Mouse (Mus musculus): ENCODE data around the gene Lce6a. TPM values are rescaled to one million over a fixed set of nuclear protein-coding genes. Genes with fewer than 3 reads are reported as not detected.

Lce6a gene
- total and polyA plus RNA-seq, 3 experiments, result not detected

DNA sequence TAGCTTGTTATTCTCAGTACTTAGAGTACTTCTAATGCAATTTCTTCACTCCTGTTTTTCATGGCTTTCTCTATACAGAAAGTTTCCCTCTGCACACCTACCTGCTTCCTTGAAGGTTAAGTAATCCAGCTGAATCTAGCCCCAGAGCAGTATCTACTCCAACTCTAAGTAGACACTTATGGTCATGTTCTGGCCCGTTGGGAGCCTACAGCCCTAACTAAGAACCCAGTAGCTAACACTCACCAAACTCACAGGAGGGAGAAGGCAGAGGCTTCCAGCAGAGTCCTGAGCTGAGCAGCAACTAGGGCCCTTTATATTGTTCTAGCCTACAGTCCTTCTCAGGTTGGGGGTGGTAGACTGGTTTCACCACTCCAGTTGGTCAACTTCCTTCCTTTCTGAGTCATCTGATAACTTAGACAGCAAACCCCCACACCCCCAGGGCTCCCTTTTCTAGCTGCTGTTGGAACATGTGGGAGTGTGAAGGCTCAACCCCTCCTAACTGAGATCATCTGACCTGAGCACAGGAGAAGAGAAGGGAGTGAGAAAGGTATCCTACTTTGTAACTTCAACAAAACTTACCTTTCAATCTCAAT, 47.9 kb downstream of the Lce6a start, which contains the start of gene Ivl:
TSS of gene Ivl (minus strand) at position 287 of the 593 bp plus-strand sequence.
- TF ChIP-seq GABPA (IDR thresholded peaks at IDR 0.05; ENCODE audit: low read depth, low read length) (no peak), BHLHE40 (IDR thresholded peaks at IDR 0.05; ENCODE audit: borderline replicate concordance, low read depth, low read length) (no peak), MYC (IDR thresholded peaks at IDR 0.05; ENCODE audit: low read depth, low read length) (no peak), USF1 (IDR thresholded peaks at IDR 0.05; ENCODE audit: low read depth, low read length) (no peak), MAFK (IDR thresholded peaks at IDR 0.05; ENCODE audit: borderline replicate concordance, low read depth, low read length) (no peak), SMC3 (IDR thresholded peaks at IDR 0.05; ENCODE audit: low read depth, low read length) (no peak), NRF1 (IDR thresholded peaks at IDR 0.05; ENCODE audit: insufficient read depth, low read depth, low read length, poor library complexity, severe bottlenecking) (no peak), GATA1 (IDR thresholded peaks at IDR 0.05; ENCODE audit: low read depth, low read length) (no peak), NELFE (IDR thresholded peaks at IDR 0.05; ENCODE audit: low read depth, low read length) (no peak), CHD2 (IDR thresholded peaks at IDR 0.05; ENCODE audit: low read length) (no peak), TBP (IDR thresholded peaks at IDR 0.05; ENCODE audit: low read depth, low read length) (no peak), ETS1 (IDR thresholded peaks at IDR 0.05; ENCODE audit: low read depth, low read length) (no peak), MXI1 (IDR thresholded peaks at IDR 0.05; ENCODE audit: low read depth, low read length) (no peak), POLR2AphosphoS2 (IDR thresholded peaks at IDR 0.05; ENCODE audit: low read length) (no peak), EP300 (IDR thresholded peaks at IDR 0.05; ENCODE audit: low read depth in 1 of 2, low read length in 2 of 2) (no peak)
- no peak within 1 kb of the TSS for H3K27ac ChIP-seq (ENCODE audit: control insufficient read depth, low read depth, low read length)
- H3K27me3 ChIP-seq (ENCODE audit: control insufficient read depth in 1 of 2, insufficient read depth in 2 of 2, low read length in 2 of 2), result no peaks in the 10 kb centered on the region
- no peak within 1 kb of the TSS for H3K9ac ChIP-seq (ENCODE audit: control insufficient read depth, low read depth, low read length, poor library complexity, severe bottlenecking)
- no peaks in the 10 kb centered on the region for H3K9me3 ChIP-seq (replicated peaks; ENCODE audit: insufficient read depth, low read length)
- H3K36me3 ChIP-seq (ENCODE audit: control insufficient read depth in 1 of 2, insufficient read depth in 2 of 2, low read length in 2 of 2), result no peaks in the 10 kb centered on the region
- H3K4me3 ChIP-seq (ENCODE audit: control insufficient read depth in 1 of 2, insufficient read depth in 1 of 2, low read depth in 2 of 2, low read length in 2 of 2), result no peak within 1 kb of the TSS
- no peak for DNase-seq (ENCODE audit: low read depth, low spot score)
- H3K79me2 ChIP-seq (ENCODE audit: control insufficient read depth, insufficient read depth, low read length, poor library complexity), result no peaks in the 10 kb centered on the region
- no peaks in the 10 kb centered on the region for H3K4me1 ChIP-seq (ENCODE audit: control insufficient read depth in 1 of 2, insufficient read depth in 2 of 2, low read length in 2 of 2)

- H3K79me2 ChIP-seq (ENCODE audit: control insufficient read depth, insufficient read depth, low read length, poor library complexity), result no peaks in the 10 kb centered on the region
- no peaks in the 10 kb centered on the region for H3K4me1 ChIP-seq (ENCODE audit: control insufficient read depth in 1 of 2, insufficient read depth in 2 of 2, low read length in 2 of 2)
- no peaks in the 10 kb centered on the region for H3K9me3 ChIP-seq (replicated peaks; ENCODE audit: insufficient read depth, low read length)
- DNase-seq (ENCODE audit: low read depth, low spot score), result no peak
- no peaks in the 10 kb centered on the region for H3K36me3 ChIP-seq (ENCODE audit: control insufficient read depth in 1 of 2, insufficient read depth in 2 of 2, low read length in 2 of 2)
- no peak overlapping the region for H3K27ac ChIP-seq (ENCODE audit: control insufficient read depth, low read depth, low read length)
- H3K9ac ChIP-seq (ENCODE audit: control insufficient read depth, low read depth, low read length, poor library complexity, severe bottlenecking), result no peak overlapping the region
- H3K27me3 ChIP-seq (ENCODE audit: control insufficient read depth in 1 of 2, insufficient read depth in 2 of 2, low read length in 2 of 2), result no peaks in the 10 kb centered on the region
- no peak for TF ChIP-seq TAL1 (IDR thresholded peaks at IDR 0.05; ENCODE audit: low read length)
- no peak for TF ChIP-seq USF1 (IDR thresholded peaks at IDR 0.05; ENCODE audit: low read depth, low read length)
- no peak for TF ChIP-seq ETS1 (IDR thresholded peaks at IDR 0.05; ENCODE audit: low read depth, low read length)
- H3K4me3 ChIP-seq (ENCODE audit: control insufficient read depth in 1 of 2, insufficient read depth in 1 of 2, low read depth in 2 of 2, low read length in 2 of 2), result no peak overlapping the region
Observed at GRCm38 (mm10) chr3:92572514-92573155, 48.8 kb downstream of the Lce6a start.

Other genes starting within 250 kb of the Lce6a start
- not detected in 2 replicates for gene Sprr2h, start 236.0 kb downstream of the Lce6a start, total RNA-seq (2012; rRNA removed)
- gene Sprr2h, start 236.0 kb downstream of the Lce6a start, polyA plus RNA-seq (2012; ENCODE audit: insufficient read depth in 1 of 2, insufficient read length in 2 of 2, low read depth in 1 of 2, low replicate concordance in 2 of 2, missing spikeins in 1 of 2), result not detected
- not detected in 2 replicates for gene Sprr2i, start 213.7 kb downstream of the Lce6a start, total RNA-seq (2012; rRNA removed)
- gene Sprr2i, start 213.7 kb downstream of the Lce6a start, polyA plus RNA-seq (2012; ENCODE audit: insufficient read depth in 1 of 2, insufficient read length in 2 of 2, low read depth in 1 of 2, low replicate concordance in 2 of 2, missing spikeins in 1 of 2), result not detected
- gene Sprr2j-ps, start 203.6 kb downstream of the Lce6a start, total RNA-seq (2012; rRNA removed), result not detected in 2 replicates
- gene Sprr2j-ps, start 203.6 kb downstream of the Lce6a start, polyA plus RNA-seq (2012; ENCODE audit: insufficient read depth in 1 of 2, insufficient read length in 2 of 2, low read depth in 1 of 2, low replicate concordance in 2 of 2, missing spikeins in 1 of 2), result not detected
- gene Gm9774, start 192.2 kb downstream of the Lce6a start, total RNA-seq (2012; rRNA removed), result 17.4 and 26.0 TPM in 2 replicates
- 100 to 1,000 TPM; 107 to 140 TPM for gene Gm9774, start 192.2 kb downstream of the Lce6a start, polyA plus RNA-seq (2012; ENCODE audit: insufficient read depth in 1 of 2, insufficient read length in 2 of 2, low read depth in 1 of 2, low replicate concordance in 2 of 2, missing spikeins in 1 of 2)
- gene Sprr2k, start 189.1 kb downstream of the Lce6a start, total RNA-seq (2012; rRNA removed), result not detected in 2 replicates
- gene Sprr2k, start 189.1 kb downstream of the Lce6a start, polyA plus RNA-seq (2012; ENCODE audit: insufficient read depth in 1 of 2, insufficient read length in 2 of 2, low read depth in 1 of 2, low replicate concordance in 2 of 2, missing spikeins in 1 of 2), result not detected
- gene Sprr1b, start 182.9 kb downstream of the Lce6a start, total RNA-seq (2012; rRNA removed), result not detected in 2 replicates
- gene Sprr1b, start 182.9 kb downstream of the Lce6a start, polyA plus RNA-seq (2012; ENCODE audit: insufficient read depth in 1 of 2, insufficient read length in 2 of 2, low read depth in 1 of 2, low replicate concordance in 2 of 2, missing spikeins in 1 of 2), result not detected
- gene Sprr3, start 162.9 kb downstream of the Lce6a start, total RNA-seq (2012; rRNA removed), result not detected in 2 replicates
- gene Sprr3, start 162.9 kb downstream of the Lce6a start, polyA plus RNA-seq (2012; ENCODE audit: insufficient read depth in 1 of 2, insufficient read length in 2 of 2, low read depth in 1 of 2, low replicate concordance in 2 of 2, missing spikeins in 1 of 2), result not detected
- not detected in 2 replicates for gene Sprr1a, start 135.8 kb downstream of the Lce6a start, total RNA-seq (2012; rRNA removed)
- not detected for gene Sprr1a, start 135.8 kb downstream of the Lce6a start, polyA plus RNA-seq (2012; ENCODE audit: insufficient read depth in 1 of 2, insufficient read length in 2 of 2, low read depth in 1 of 2, low replicate concordance in 2 of 2, missing spikeins in 1 of 2)
- not detected in 2 replicates for gene Sprr4, start 121.2 kb downstream of the Lce6a start, total RNA-seq (2012; rRNA removed)
- gene Sprr4, start 121.2 kb downstream of the Lce6a start, polyA plus RNA-seq (2012; ENCODE audit: insufficient read depth in 1 of 2, insufficient read length in 2 of 2, low read depth in 1 of 2, low replicate concordance in 2 of 2, missing spikeins in 1 of 2), result not detected
- not detected in 2 replicates for gene 2310046K23Rik, start 87.1 kb downstream of the Lce6a start, total RNA-seq (2012; rRNA removed)
- not detected for gene 2310046K23Rik, start 87.1 kb downstream of the Lce6a start, polyA plus RNA-seq (2012; ENCODE audit: insufficient read depth in 1 of 2, insufficient read length in 2 of 2, low read depth in 1 of 2, low replicate concordance in 2 of 2, missing spikeins in 1 of 2)
- not detected in 2 replicates for gene Ivl, start 47.9 kb downstream of the Lce6a start, total RNA-seq (2012; rRNA removed)
- gene Ivl, start 47.9 kb downstream of the Lce6a start, polyA plus RNA-seq (2012; ENCODE audit: insufficient read depth in 1 of 2, insufficient read length in 2 of 2, low read depth in 1 of 2, low replicate concordance in 2 of 2, missing spikeins in 1 of 2), result not detected
- not detected in 2 replicates for gene Smcp, start 32.7 kb downstream of the Lce6a start, total RNA-seq (2012; rRNA removed)
- gene Smcp, start 32.7 kb downstream of the Lce6a start, polyA plus RNA-seq (2012; ENCODE audit: insufficient read depth in 1 of 2, insufficient read length in 2 of 2, low read depth in 1 of 2, low replicate concordance in 2 of 2, missing spikeins in 1 of 2), result not detected
- not detected in 2 replicates for gene 2210017I01Rik, start 14.2 kb downstream of the Lce6a start, total RNA-seq (2012; rRNA removed)
- gene 2210017I01Rik, start 14.2 kb downstream of the Lce6a start, polyA plus RNA-seq (2012; ENCODE audit: insufficient read depth in 1 of 2, insufficient read length in 2 of 2, low read depth in 1 of 2, low replicate concordance in 2 of 2, missing spikeins in 1 of 2), result not detected
- not detected in 2 replicates for gene Lce1a1, start 26.6 kb upstream of the Lce6a start, total RNA-seq (2012; rRNA removed)
- not detected for gene Lce1a1, start 26.6 kb upstream of the Lce6a start, polyA plus RNA-seq (2012; ENCODE audit: insufficient read depth in 1 of 2, insufficient read length in 2 of 2, low read depth in 1 of 2, low replicate concordance in 2 of 2, missing spikeins in 1 of 2)
- gene Lce1b, start 35.3 kb upstream of the Lce6a start, total RNA-seq (2012; rRNA removed), result not detected in 2 replicates
- not detected for gene Lce1b, start 35.3 kb upstream of the Lce6a start, polyA plus RNA-seq (2012; ENCODE audit: insufficient read depth in 1 of 2, insufficient read length in 2 of 2, low read depth in 1 of 2, low replicate concordance in 2 of 2, missing spikeins in 1 of 2)
- gene Lce1a2, start 48.7 kb upstream of the Lce6a start, total RNA-seq (2012; rRNA removed), result not detected in 2 replicates
- gene Lce1a2, start 48.7 kb upstream of the Lce6a start, polyA plus RNA-seq (2012; ENCODE audit: insufficient read depth in 1 of 2, insufficient read length in 2 of 2, low read depth in 1 of 2, low replicate concordance in 2 of 2, missing spikeins in 1 of 2), result not detected
- not detected in 2 replicates for gene Lce1c, start 57.6 kb upstream of the Lce6a start, total RNA-seq (2012; rRNA removed)
- not detected for gene Lce1c, start 57.6 kb upstream of the Lce6a start, polyA plus RNA-seq (2012; ENCODE audit: insufficient read depth in 1 of 2, insufficient read length in 2 of 2, low read depth in 1 of 2, low replicate concordance in 2 of 2, missing spikeins in 1 of 2)
- not detected in 2 replicates for gene Lce1d, start 65.5 kb upstream of the Lce6a start, total RNA-seq (2012; rRNA removed)
- gene Lce1d, start 65.5 kb upstream of the Lce6a start, polyA plus RNA-seq (2012; ENCODE audit: insufficient read depth in 1 of 2, insufficient read length in 2 of 2, low read depth in 1 of 2, low replicate concordance in 2 of 2, missing spikeins in 1 of 2), result not detected
- gene Lce1e, start 87.4 kb upstream of the Lce6a start, total RNA-seq (2012; rRNA removed), result not detected in 2 replicates
- gene Lce1e, start 87.4 kb upstream of the Lce6a start, polyA plus RNA-seq (2012; ENCODE audit: insufficient read depth in 1 of 2, insufficient read length in 2 of 2, low read depth in 1 of 2, low replicate concordance in 2 of 2, missing spikeins in 1 of 2), result not detected
- gene Lce1f, start 98.7 kb upstream of the Lce6a start, total RNA-seq (2012; rRNA removed), result not detected in 2 replicates
- not detected for gene Lce1f, start 98.7 kb upstream of the Lce6a start, polyA plus RNA-seq (2012; ENCODE audit: insufficient read depth in 1 of 2, insufficient read length in 2 of 2, low read depth in 1 of 2, low replicate concordance in 2 of 2, missing spikeins in 1 of 2)
- not detected in 2 replicates for gene Gm38119, start 117.4 kb upstream of the Lce6a start, total RNA-seq (2012; rRNA removed)
- not detected for gene Gm38119, start 117.4 kb upstream of the Lce6a start, polyA plus RNA-seq (2012; ENCODE audit: insufficient read depth in 1 of 2, insufficient read length in 2 of 2, low read depth in 1 of 2, low replicate concordance in 2 of 2, missing spikeins in 1 of 2)
- not detected in 2 replicates for gene Lce1g, start 130.7 kb upstream of the Lce6a start, total RNA-seq (2012; rRNA removed)
- gene Lce1g, start 130.7 kb upstream of the Lce6a start, polyA plus RNA-seq (2012; ENCODE audit: insufficient read depth in 1 of 2, insufficient read length in 2 of 2, low read depth in 1 of 2, low replicate concordance in 2 of 2, missing spikeins in 1 of 2), result not detected
- not detected in 2 replicates for gene Lce1h, start 143.4 kb upstream of the Lce6a start, total RNA-seq (2012; rRNA removed)
- gene Lce1h, start 143.4 kb upstream of the Lce6a start, polyA plus RNA-seq (2012; ENCODE audit: insufficient read depth in 1 of 2, insufficient read length in 2 of 2, low read depth in 1 of 2, low replicate concordance in 2 of 2, missing spikeins in 1 of 2), result not detected
- gene Lce1i, start 157.2 kb upstream of the Lce6a start, total RNA-seq (2012; rRNA removed), result not detected in 2 replicates
- not detected for gene Lce1i, start 157.2 kb upstream of the Lce6a start, polyA plus RNA-seq (2012; ENCODE audit: insufficient read depth in 1 of 2, insufficient read length in 2 of 2, low read depth in 1 of 2, low replicate concordance in 2 of 2, missing spikeins in 1 of 2)
- gene Lce1j, start 168.9 kb upstream of the Lce6a start, total RNA-seq (2012; rRNA removed), result not detected in 2 replicates
- gene Lce1j, start 168.9 kb upstream of the Lce6a start, polyA plus RNA-seq (2012; ENCODE audit: insufficient read depth in 1 of 2, insufficient read length in 2 of 2, low read depth in 1 of 2, low replicate concordance in 2 of 2, missing spikeins in 1 of 2), result not detected
- not detected in 2 replicates for gene Lce1k, start 186.2 kb upstream of the Lce6a start, total RNA-seq (2012; rRNA removed)
- not detected for gene Lce1k, start 186.2 kb upstream of the Lce6a start, polyA plus RNA-seq (2012; ENCODE audit: insufficient read depth in 1 of 2, insufficient read length in 2 of 2, low read depth in 1 of 2, low replicate concordance in 2 of 2, missing spikeins in 1 of 2)
- not detected in 2 replicates for gene Kprp, start 205.6 kb upstream of the Lce6a start, total RNA-seq (2012; rRNA removed)
- not detected for gene Kprp, start 205.6 kb upstream of the Lce6a start, polyA plus RNA-seq (2012; ENCODE audit: insufficient read depth in 1 of 2, insufficient read length in 2 of 2, low read depth in 1 of 2, low replicate concordance in 2 of 2, missing spikeins in 1 of 2)
- not detected in 2 replicates for gene Lce1l, start 229.6 kb upstream of the Lce6a start, total RNA-seq (2012; rRNA removed)
- gene Lce1l, start 229.6 kb upstream of the Lce6a start, polyA plus RNA-seq (2012; ENCODE audit: insufficient read depth in 1 of 2, insufficient read length in 2 of 2, low read depth in 1 of 2, low replicate concordance in 2 of 2, missing spikeins in 1 of 2), result not detected
- not detected in 2 replicates for gene 2310050C09Rik, start 248.6 kb upstream of the Lce6a start, total RNA-seq (2012; rRNA removed)
- not detected for gene 2310050C09Rik, start 248.6 kb upstream of the Lce6a start, polyA plus RNA-seq (2012; ENCODE audit: insufficient read depth in 1 of 2, insufficient read length in 2 of 2, low read depth in 1 of 2, low replicate concordance in 2 of 2, missing spikeins in 1 of 2)

Measured in MEL (cell line).